Mouse (Mus musculus): ENCODE measurements around the gene Eif6. TPM values are rescaled to one million over a fixed set of nuclear protein-coding genes. Genes with fewer than 3 reads are reported as not detected.

The Eif6 gene
- total and polyA plus RNA-seq, 3 experiments = 220 to 463 (median 289) TPM

- Histone ChIP-seq H3K9me3 (replicated peaks; ENCODE audit: low read length) (no peaks in the 10 kb centered on the region), H3K4me3 (replicated peaks in 1 of 3; ENCODE audit: low read depth in 2 of 3, low read length in 2 of 3, poor library complexity in 1 of 3) (peak within 1 kb of the TSS; percentile 77 to 89 (median 87)), H3K9ac (ENCODE audit: insufficient read depth, low read depth) (peak within 1 kb of the TSS; percentile 90), H3K79me2 (replicated peaks; ENCODE audit: control insufficient read depth, extremely low read depth, insufficient read depth, poor library complexity, severe bottlenecking) (peaks cover 15% of the 10 kb centered on the region), H3K27ac (ENCODE audit: insufficient read depth, low read depth) (peak within 1 kb of the TSS; percentile 57), H3K4me1 (ENCODE audit: control insufficient read depth in 1 of 2, insufficient read depth in 2 of 2) (peaks cover 21 to 66% of the 10 kb centered on the region in 2 experiments), H3K36me3 (replicated peaks in 1 of 2; ENCODE audit: control insufficient read depth in 1 of 2, insufficient read depth in 1 of 2, low read length in 1 of 2) (peaks cover 45 to 69% of the 10 kb centered on the region in 2 experiments), H3K27me3 (replicated peaks) (no peaks in the 10 kb centered on the region), H3K4me2 (ENCODE audit: insufficient read depth, low read depth, poor library complexity, severe bottlenecking) (peak within 1 kb of the TSS; percentile 71)
- in situ Hi-C loops (cut with MboI; ENCODE audit: low pct_ligation_motif_present, low pct_unique_long_range_greater_than_20kb, low sequenced_read_pairs) (no loop called here), dilution Hi-C loops (cut with MboI; ENCODE audit: extremely low pct_ligation_motif_present, extremely low pct_unique_long_range_greater_than_20kb, low sequenced_read_pairs) (no loop called here)
- TF ChIP-seq ZC3H11A (IDR thresholded peaks at IDR 0.05; ENCODE audit: low read depth, low read length) = no peak
- no peak for TF ChIP-seq SIN3A (IDR thresholded peaks at IDR 0.05; ENCODE audit: low read length)
- no peak for TF ChIP-seq CTCF (conservative IDR thresholded peaks at IDR 0.05 in 1 of 2, IDR thresholded peaks at IDR 0.05 in 1 of 2; ENCODE audit: low read depth in 2 of 2, low read length in 2 of 2)
- TF ChIP-seq POLR2AphosphoS2 (IDR thresholded peaks at IDR 0.05; ENCODE audit: low read depth, low read length) = no peak; the same call in 1 of the 2 replicates
- no peak for TF ChIP-seq PAX5 (IDR thresholded peaks at IDR 0.05; ENCODE audit: low read length)
- no peak for TF ChIP-seq JUN (IDR thresholded peaks at IDR 0.05; ENCODE audit: insufficient read depth, low read depth, low read length)
- TF ChIP-seq GABPA (IDR thresholded peaks at IDR 0.05; ENCODE audit: insufficient replicate concordance, low read depth, low read length) = no peak
- TF ChIP-seq USF1 (IDR thresholded peaks at IDR 0.05; ENCODE audit: low read depth, low read length) = no peak
- TF ChIP-seq EP300 (IDR thresholded peaks at IDR 0.05; ENCODE audit: low read length) = no peak
- TF ChIP-seq TBP (conservative IDR thresholded peaks at IDR 0.05; ENCODE audit: low read depth, low read length) = no peak
- no peak for TF ChIP-seq MAZ (IDR thresholded peaks at IDR 0.05; ENCODE audit: low read depth, low read length)
- no peak for TF ChIP-seq UBTF (IDR thresholded peaks at IDR 0.05; ENCODE audit: low read depth, low read length)
- TF ChIP-seq USF2 (conservative IDR thresholded peaks at IDR 0.05; ENCODE audit: low read depth, low read length) = no peak
- no peak for DNase-seq (ENCODE audit: extremely low read depth)
These were observed 7.5 kb downstream of the Eif6 start, which contains the start of gene BC029722 for GRCm38 (mm10) chr2:155819392-155819448. Gene BC029722 (minus strand): TSS chr2:155819426.

GRCm38 (mm10) chr2:155818596-155819391 is 7.9 kb downstream of the Eif6 start:
- Histone ChIP-seq H3K4me1 (ENCODE audit: control insufficient read depth in 1 of 2, insufficient read depth in 2 of 2) (peaks cover 21 to 63% of the 10 kb centered on the region in 2 experiments), H3K9ac (ENCODE audit: insufficient read depth, low read depth) (peak overlapping the region; percentile 90), H3K9me3 (replicated peaks; ENCODE audit: low read length) (no peaks in the 10 kb centered on the region), H3K79me2 (replicated peaks; ENCODE audit: control insufficient read depth, extremely low read depth, insufficient read depth, poor library complexity, severe bottlenecking) (peaks cover 11% of the 10 kb centered on the region), H3K4me2 (ENCODE audit: insufficient read depth, low read depth, poor library complexity, severe bottlenecking) (peak overlapping the region; percentile 71), H3K27ac (ENCODE audit: insufficient read depth, low read depth) (peak overlapping the region; percentile 57), H3K27me3 (replicated peaks) (no peaks in the 10 kb centered on the region), H3K36me3 (replicated peaks in 1 of 2; ENCODE audit: control insufficient read depth in 1 of 2, insufficient read depth in 1 of 2, low read length in 1 of 2) (peaks cover 42 to 65% of the 10 kb centered on the region in 2 experiments), H3K4me3 (replicated peaks in 1 of 3; ENCODE audit: low read depth in 2 of 3, low read length in 2 of 3, poor library complexity in 1 of 3) (peak overlapping the region; percentile 77 to 89 (median 87))
- in situ Hi-C loops (cut with MboI; ENCODE audit: low pct_ligation_motif_present, low pct_unique_long_range_greater_than_20kb, low sequenced_read_pairs) (no loop called here), dilution Hi-C loops (cut with MboI; ENCODE audit: extremely low pct_ligation_motif_present, extremely low pct_unique_long_range_greater_than_20kb, low sequenced_read_pairs) (no loop called here)
- DNase-seq (ENCODE audit: extremely low read depth) = peak; percentile 97
- TF ChIP-seq ZC3H11A (IDR thresholded peaks at IDR 0.05; ENCODE audit: low read depth, low read length) (no peak), UBTF (IDR thresholded peaks at IDR 0.05; ENCODE audit: low read depth, low read length) (no peak), MAX (IDR thresholded peaks at IDR 0.05; ENCODE audit: low read length) (peak; percentile 67; the same call in 1 of the 2 replicates), CHD2 (IDR thresholded peaks at IDR 0.05; ENCODE audit: low read length) (peak; percentile 81), HCFC1 (IDR thresholded peaks at IDR 0.05; ENCODE audit: low read depth, low read length) (peak; percentile 66), RCOR1 (conservative IDR thresholded peaks at IDR 0.05; ENCODE audit: low read depth, low read length) (no peak), ZKSCAN1 (IDR thresholded peaks at IDR 0.05; ENCODE audit: borderline replicate concordance, low read depth, low read length) (no peak), SMC3 (IDR thresholded peaks at IDR 0.05; ENCODE audit: low read depth, low read length) (no peak), TBP (conservative IDR thresholded peaks at IDR 0.05; ENCODE audit: low read depth, low read length) (peak; percentile 67; the same call in 1 of the 2 replicates), POLR2AphosphoS2 (IDR thresholded peaks at IDR 0.05; ENCODE audit: low read depth, low read length) (peak; percentile 99), NELFE (IDR thresholded peaks at IDR 0.05; ENCODE audit: low read depth, low read length) (peak; percentile 95), PAX5 (IDR thresholded peaks at IDR 0.05; ENCODE audit: low read length) (no peak), SIN3A (IDR thresholded peaks at IDR 0.05; ENCODE audit: low read length) (peak; percentile 70; the same call in 1 of the 2 replicates), NRF1 (IDR thresholded peaks at IDR 0.05; ENCODE audit: low read depth, low read length) (peak; percentile 50), TCF12 (IDR thresholded peaks at IDR 0.05; ENCODE audit: low read depth, low read length) (peak; percentile 91), MAFK (IDR thresholded peaks at IDR 0.05; ENCODE audit: insufficient replicate concordance, low read length) (0 out of 2 replicates have a peak, but pooled peaks have one; percentile 22), CTCF (conservative IDR thresholded peaks at IDR 0.05 in 1 of 2, IDR thresholded peaks at IDR 0.05 in 1 of 2; ENCODE audit: low read depth in 2 of 2, low read length in 2 of 2) (no peak), MYC (IDR thresholded peaks at IDR 0.05; ENCODE audit: low read depth, low read length) (peak; percentile 66; the same call in 1 of the 2 replicates), MAZ (IDR thresholded peaks at IDR 0.05; ENCODE audit: low read depth, low read length) (0 out of 2 replicates have a peak, but pooled peaks have one; percentile 35), ZMIZ1 (IDR thresholded peaks at IDR 0.05; ENCODE audit: low read depth, low read length) (peak; percentile 96), E2F4 (IDR thresholded peaks at IDR 0.05; ENCODE audit: insufficient replicate concordance, low read depth, low read length) (no peak), MEF2A (IDR thresholded peaks at IDR 0.05; ENCODE audit: borderline replicate concordance, low read depth, low read length) (0 out of 2 replicates have a peak, but pooled peaks have one; percentile 31), JUND (conservative IDR thresholded peaks at IDR 0.05; ENCODE audit: low read depth, low read length) (no peak), ZNF384 (IDR thresholded peaks at IDR 0.05; ENCODE audit: low read depth, low read length) (no peak), KAT2A (IDR thresholded peaks at IDR 0.05; ENCODE audit: insufficient replicate concordance, low read length) (0 out of 2 replicates have a peak, but pooled peaks have one; percentile 47)

Measured in CH12.LX (cell line).